Mouse (Mus musculus) MEL (cell line): Measurements from ENCODE around the gene Ccdc102a. TPM values are rescaled to one million over a fixed set of nuclear protein-coding genes. Genes with fewer than 3 reads are reported as not detected.

Experiments
- DNase-seq: peaks from one replicate; pipeline ENCODE4 v3.0.0; 2011; ENCODE audit warnings: low read depth, low spot score
- H3K27ac ChIP-seq: 2 replicates; pipeline ENCODE4 v1.5.1; 2012; ENCODE audit warnings: low read depth, mild to moderate bottlenecking, control low read depth, low read length, moderate library complexity; ENCODE audit not compliant: control insufficient read depth
- H3K27me3 ChIP-seq, 2 experiments: fragments of 150-350 bp in 1 of 2; sonication (generic) in 1 of 2; 2 replicates each; pipeline ENCODE4 v1.6.1; 2012; ENCODE audit warnings: low read length in 2 of 2, mild to moderate bottlenecking in 2 of 2, improper control_type of control experiment in 1 of 2, moderate library complexity in 1 of 2; ENCODE audit not compliant: insufficient read depth in 2 of 2, control insufficient read depth in 1 of 2
- H3K36me3 ChIP-seq, 2 experiments: 2 replicates each; pipeline ENCODE4 v1.6.1; 2012 to 2014; ENCODE audit warnings: low read length in 2 of 2, improper control_type of control experiment in 1 of 2, inconsistent platforms in 1 of 2, mild to moderate bottlenecking in 1 of 2; ENCODE audit not compliant: insufficient read depth in 2 of 2, control insufficient read depth in 1 of 2
- H3K4me1 ChIP-seq, 2 experiments: fragments of 150-350 bp in 1 of 2; sonication (generic) in 1 of 2; 2 replicates each; pipeline ENCODE4 v1.6.1; 2012; ENCODE audit warnings: low read length in 2 of 2, improper control_type of control experiment in 1 of 2, mild to moderate bottlenecking in 1 of 2; ENCODE audit not compliant: insufficient read depth in 2 of 2, control insufficient read depth in 1 of 2
- H3K4me3 ChIP-seq, 2 experiments: fragments of 150-350 bp in 1 of 2; sonication (generic) in 1 of 2; 2 replicates each; pipeline ENCODE4 v1.5.1; 2012; ENCODE audit warnings: low read depth in 2 of 2, low read length in 2 of 2, mild to moderate bottlenecking in 2 of 2, moderate library complexity in 2 of 2, control low read depth in 1 of 2, improper control_type of control experiment in 1 of 2; ENCODE audit not compliant: control insufficient read depth in 1 of 2, insufficient read depth in 1 of 2
- H3K79me2 ChIP-seq: 2 replicates; pipeline ENCODE4 v1.6.1; 2012; ENCODE audit warnings: mild to moderate bottlenecking, low read length, moderate library complexity; ENCODE audit not compliant: control insufficient read depth, poor library complexity, insufficient read depth
- H3K9ac ChIP-seq: 2 replicates; pipeline ENCODE4 v1.6.1; 2012; ENCODE audit warnings: low read depth, mild to moderate bottlenecking, control low read depth, low read length, moderate library complexity; ENCODE audit not compliant: control insufficient read depth, poor library complexity, severe bottlenecking
- H3K9me3 ChIP-seq: fragments of 150-350 bp; sonication (generic); replicated peaks from 2 replicates; pipeline ENCODE4 v1.6.1; 2012; ENCODE audit warnings: mild to moderate bottlenecking, low read length, improper control_type of control experiment, moderate library complexity; ENCODE audit not compliant: insufficient read depth
- BHLHE40 ChIP-seq: IDR thresholded peaks from 2 replicates; pipeline ENCODE4 v1.6.1; 2012; ENCODE audit warnings: low read depth, mild to moderate bottlenecking, inconsistent platforms, low read length, improper control_type of control experiment, borderline replicate concordance
- CHD1 ChIP-seq: IDR thresholded peaks from 2 replicates; pipeline ENCODE4 v1.6.1; 2012; ENCODE audit warnings: low read depth, mild to moderate bottlenecking, inconsistent platforms, low read length, improper control_type of control experiment
- CHD2 ChIP-seq: IDR thresholded peaks from 2 replicates; pipeline ENCODE4 v1.6.1; 2011; ENCODE audit warnings: low read length, improper control_type of control experiment
- CTCF ChIP-seq, 3 experiments: IDR thresholded peaks in 2 of 3; conservative IDR thresholded peaks in 1 of 3; 2 replicates each; pipeline ENCODE4 v1.5.1; 2011 to 2012; ENCODE audit warnings: low read length in 3 of 3, low read depth in 2 of 3, mild to moderate bottlenecking in 2 of 3, improper control_type of control experiment in 1 of 3, inconsistent platforms in 1 of 3, mixed read lengths in 1 of 3, moderate library complexity in 1 of 3; ENCODE audit not compliant: control insufficient read depth in 1 of 3, insufficient read depth in 1 of 3, poor library complexity in 1 of 3, severe bottlenecking in 1 of 3
- E2F4 ChIP-seq: IDR thresholded peaks from 2 replicates; pipeline ENCODE4 v1.6.1; 2011; ENCODE audit warnings: low read depth, low read length, improper control_type of control experiment, borderline replicate concordance
- ELF1 ChIP-seq: IDR thresholded peaks from 2 replicates; pipeline ENCODE4 v1.6.1; 2014; ENCODE audit warnings: low read depth, mild to moderate bottlenecking, inconsistent platforms, low read length, improper control_type of control experiment, moderate library complexity
- EP300 ChIP-seq, 2 experiments: IDR thresholded peaks; 2 replicates each; pipeline ENCODE4 v1.6.1; 2011; ENCODE audit warnings: improper control_type of control experiment in 2 of 2, low read length in 2 of 2, low read depth in 1 of 2, mild to moderate bottlenecking in 1 of 2
- ETS1 ChIP-seq: IDR thresholded peaks from 2 replicates; pipeline ENCODE4 v1.6.1; 2012; ENCODE audit warnings: low read depth, mild to moderate bottlenecking, inconsistent platforms, low read length, improper control_type of control experiment, moderate library complexity
- GABPA ChIP-seq: IDR thresholded peaks from 2 replicates; pipeline ENCODE4 v1.6.1; 2012; ENCODE audit warnings: low read depth, mild to moderate bottlenecking, inconsistent platforms, low read length, improper control_type of control experiment, moderate library complexity
- GATA1 ChIP-seq: IDR thresholded peaks from 2 replicates; pipeline ENCODE4 v1.6.1; 2011; ENCODE audit warnings: low read depth, low read length, improper control_type of control experiment
- JUND ChIP-seq: IDR thresholded peaks from 2 replicates; pipeline ENCODE4 v1.6.1; 2011; ENCODE audit warnings: low read depth, mild to moderate bottlenecking, improper control_type of control experiment, low read length
- KAT2A ChIP-seq: conservative IDR thresholded peaks from 2 replicates; pipeline ENCODE4 v1.6.1; 2012; ENCODE audit warnings: low read depth, low read length, improper control_type of control experiment, inconsistent platforms
- MAFK ChIP-seq: IDR thresholded peaks from 2 replicates; pipeline ENCODE4 v1.6.1; 2011; ENCODE audit warnings: low read depth, mild to moderate bottlenecking, low read length, improper control_type of control experiment, borderline replicate concordance
- MAX ChIP-seq: IDR thresholded peaks from 2 replicates; pipeline ENCODE4 v1.6.1; 2011; ENCODE audit warnings: low read length, improper control_type of control experiment
- MAZ ChIP-seq: IDR thresholded peaks from 2 replicates; pipeline ENCODE4 v1.6.1; 2012; ENCODE audit warnings: low read depth, mild to moderate bottlenecking, inconsistent platforms, low read length, improper control_type of control experiment
- MEF2A ChIP-seq: IDR thresholded peaks from 2 replicates; pipeline ENCODE4 v1.6.1; 2014; ENCODE audit warnings: low read depth, mild to moderate bottlenecking, inconsistent platforms, low read length, improper control_type of control experiment; ENCODE audit not compliant: poor library complexity, insufficient replicate concordance, severe bottlenecking; ENCODE audit errors: extremely low read depth
- MXI1 ChIP-seq: IDR thresholded peaks from 2 replicates; pipeline ENCODE4 v1.6.1; 2011; ENCODE audit warnings: mild to moderate bottlenecking, low read depth, low read length, improper control_type of control experiment
- MYB ChIP-seq: IDR thresholded peaks from 2 replicates; pipeline ENCODE4 v1.6.1; 2011; ENCODE audit warnings: mild to moderate bottlenecking, low read depth, low read length, improper control_type of control experiment
- MYC ChIP-seq: IDR thresholded peaks from 2 replicates; pipeline ENCODE4 v1.6.1; 2011; ENCODE audit warnings: low read depth, mild to moderate bottlenecking, low read length, improper control_type of control experiment, moderate library complexity
- NRF1 ChIP-seq: IDR thresholded peaks from 2 replicates; pipeline ENCODE4 v1.6.1; 2014; ENCODE audit warnings: low read depth, mild to moderate bottlenecking, inconsistent platforms, low read length, improper control_type of control experiment, moderate library complexity; ENCODE audit not compliant: poor library complexity, insufficient read depth, severe bottlenecking
- POLR2A ChIP-seq, 2 experiments: IDR thresholded peaks; 2 replicates each; pipeline ENCODE4 v1.6.1; 2011 to 2012; ENCODE audit warnings: low read length in 2 of 2, mild to moderate bottlenecking in 2 of 2, control low read depth in 1 of 2, improper control_type of control experiment in 1 of 2, low read depth in 1 of 2, moderate library complexity in 1 of 2; ENCODE audit not compliant: control insufficient read depth in 1 of 2, insufficient read depth in 1 of 2, poor library complexity in 1 of 2
- POLR2AphosphoS2 ChIP-seq: IDR thresholded peaks from 2 replicates; pipeline ENCODE4 v1.6.1; 2011; ENCODE audit warnings: low read length, improper control_type of control experiment
- RCOR1 ChIP-seq: IDR thresholded peaks from 2 replicates; pipeline ENCODE4 v1.6.1; 2012; ENCODE audit warnings: low read depth, mild to moderate bottlenecking, inconsistent platforms, low read length, improper control_type of control experiment
- SIN3A ChIP-seq: IDR thresholded peaks from 2 replicates; pipeline ENCODE4 v1.6.1; 2012; ENCODE audit warnings: low read length, improper control_type of control experiment, inconsistent platforms
- SMC3 ChIP-seq: IDR thresholded peaks from 2 replicates; pipeline ENCODE4 v1.6.1; 2011; ENCODE audit warnings: low read depth, low read length, improper control_type of control experiment
- TAL1 ChIP-seq: IDR thresholded peaks from 2 replicates; pipeline ENCODE4 v1.6.1; 2012; ENCODE audit warnings: mild to moderate bottlenecking, inconsistent platforms, low read length, moderate library complexity, mixed read lengths
- TBP ChIP-seq: IDR thresholded peaks from 2 replicates; pipeline ENCODE4 v1.8.0; 2011; ENCODE audit warnings: low read depth, low read length, improper control_type of control experiment
- UBTF ChIP-seq: IDR thresholded peaks from 2 replicates; pipeline ENCODE4 v1.6.1; 2012; ENCODE audit warnings: low read depth, mild to moderate bottlenecking, inconsistent platforms, low read length, improper control_type of control experiment, moderate library complexity, borderline replicate concordance; ENCODE audit not compliant: insufficient read depth
- USF1 ChIP-seq: IDR thresholded peaks from 2 replicates; pipeline ENCODE4 v1.6.1; 2014; ENCODE audit warnings: low read depth, mild to moderate bottlenecking, inconsistent platforms, low read length, improper control_type of control experiment, moderate library complexity
- USF2 ChIP-seq, 2 experiments: IDR thresholded peaks; 2 replicates each; pipeline ENCODE4 v1.6.1; 2011 to 2012; ENCODE audit warnings: improper control_type of control experiment in 2 of 2, low read length in 2 of 2, borderline replicate concordance in 1 of 2, inconsistent platforms in 1 of 2, low read depth in 1 of 2, mild to moderate bottlenecking in 1 of 2; ENCODE audit not compliant: insufficient read depth in 1 of 2
- ZC3H11A ChIP-seq: IDR thresholded peaks from 2 replicates; pipeline ENCODE4 v1.6.1; 2012; ENCODE audit warnings: low read depth, mild to moderate bottlenecking, inconsistent platforms, low read length, improper control_type of control experiment
- ZKSCAN1 ChIP-seq: IDR thresholded peaks from 2 replicates; pipeline ENCODE4 v1.6.1; 2012; ENCODE audit warnings: low read depth, mild to moderate bottlenecking, inconsistent platforms, low read length, improper control_type of control experiment, moderate library complexity
- ZMIZ1 ChIP-seq: IDR thresholded peaks from 2 replicates; pipeline ENCODE4 v1.6.1; 2012; ENCODE audit warnings: low read depth, mild to moderate bottlenecking, inconsistent platforms, low read length, improper control_type of control experiment, moderate library complexity
- ZNF384 ChIP-seq: IDR thresholded peaks from 2 replicates; pipeline ENCODE4 v1.6.1; 2012; ENCODE audit warnings: low read depth, mild to moderate bottlenecking, inconsistent platforms, low read length, improper control_type of control experiment
- polyA plus RNA-seq, 2 experiments: library from polyadenylated mRNA; stranded (reverse) in 1 of 2; unstranded in 1 of 2; fragments of >175 nt in 1 of 2; fragments of >200 nt in 1 of 2; gene quantifications; 2 replicates each; pipeline versions ENCODE4 v1.2.1 to v1.2.4; 2012; ENCODE audit warnings: low replicate concordance in 2 of 2, low read depth in 1 of 2; ENCODE audit not compliant: insufficient read length in 2 of 2, insufficient read depth in 1 of 2, missing spikeins in 1 of 2
- total RNA-seq: library from RNA; depleted of rRNA; stranded (reverse); fragments of 300-350 nt; gene quantifications from 2 replicates; pipeline ENCODE4 v1.2.3, GENCODE M21; 2012

Gene Ccdc102a
- total and polyA plus RNA-seq, 3 experiments = 1.7 to 6.8 TPM; not detected in 1

- peak; percentile 44; the same call in 1 of the 2 replicates for TF ChIP-seq MYC
- TF ChIP-seq, all 39 proteins: peak for 4
Observed at GRCm38 (mm10) chr8:94954368-94954737, 36.5 kb upstream of the Ccdc102a start (continued).

- Histone ChIP-seq H3K27ac (peak overlapping the region; percentile 89), H3K9me3 (no peaks in the 10 kb centered on the region)
- peak; percentile 55 for DNase-seq
- no peak for TF ChIP-seq ELF1
- TF ChIP-seq USF1 = no peak
- no peak for TF ChIP-seq POLR2AphosphoS2
- TF ChIP-seq CTCF (IDR thresholded peaks at IDR 0.05 in 2 of 3, conservative IDR thresholded peaks at IDR 0.05 in 1 of 3; ENCODE audit: control insufficient read depth in 1 of 3, insufficient read depth in 1 of 3, low read depth in 2 of 3, low read length in 3 of 3, poor library complexity in 1 of 3, severe bottlenecking in 1 of 3) = no peak
- TF ChIP-seq GATA1 = 0 out of 2 replicates have a peak, but pooled peaks have one; percentile 25
- TF ChIP-seq ZMIZ1 = no peak
- TF ChIP-seq ZKSCAN1 = no peak
- no peak for TF ChIP-seq ZC3H11A
- no peak for TF ChIP-seq MAZ
- no peak for TF ChIP-seq KAT2A
- TF ChIP-seq MAX = no peak
- no peak for TF ChIP-seq TBP
- TF ChIP-seq UBTF = no peak
- TF ChIP-seq E2F4 = no peak
- TF ChIP-seq SIN3A = peak; percentile 36; the same call in 1 of the 2 replicates
- no peak for TF ChIP-seq GABPA
- no peak for TF ChIP-seq POLR2A (IDR thresholded peaks at IDR 0.05; ENCODE audit: control insufficient read depth in 1 of 2, insufficient read depth in 1 of 2, low read depth in 1 of 2, low read length in 2 of 2, poor library complexity in 1 of 2)
- no peak for TF ChIP-seq JUND
- no peak; the same call in 1 of the 2 replicates for TF ChIP-seq ETS1
- TF ChIP-seq MYB = no peak
- no peak for TF ChIP-seq NRF1
- TF ChIP-seq MAFK = no peak
- TF ChIP-seq EP300 (IDR thresholded peaks at IDR 0.05; ENCODE audit: low read depth in 1 of 2, low read length in 2 of 2) = peak in 1 of 2 experiments; percentile 60; a peak in 2 of 4 replicates
- TF ChIP-seq USF2 (IDR thresholded peaks at IDR 0.05; ENCODE audit: borderline replicate concordance in 1 of 2, insufficient read depth in 1 of 2, low read depth in 1 of 2, low read length in 2 of 2) = no peak
- peak; percentile 48 for TF ChIP-seq TAL1
- TF ChIP-seq MEF2A = no peak
- no peak for TF ChIP-seq CHD2
- no peak for TF ChIP-seq CHD1
- no peak for TF ChIP-seq BHLHE40
- TF ChIP-seq ZNF384 = no peak
- TF ChIP-seq MXI1 = peak; percentile 6; the same call in 1 of the 2 replicates
- TF ChIP-seq SMC3 = no peak
- TF ChIP-seq RCOR1 = no peak
Observed at GRCm38 (mm10) chr8:94953624-94954367, 35.9 kb upstream of the Ccdc102a start.

More at GRCm38 (mm10) chr8:94953624-94954367, 35.9 kb upstream of the Ccdc102a start:
- Histone ChIP-seq H3K4me1 (peaks cover 0 to 10% of the 10 kb centered on the region in 2 experiments; a peak in 3 of 4 replicates), H3K27me3 (no peaks in the 10 kb centered on the region), H3K9ac (peak overlapping the region; percentile 55), H3K79me2 (no peaks in the 10 kb centered on the region), H3K4me3 (peak overlapping the region in 1 of 2 experiments; percentile 25; a peak in 3 of 4 replicates), H3K36me3 (peaks cover 0 to 3% of the 10 kb centered on the region in 2 experiments; a peak in 2 of 4 replicates)
